Mouse (Mus musculus): ENCODE measurements around the gene Exoc2. TPM values are rescaled to one million over a fixed set of nuclear protein-coding genes. Genes with fewer than 3 reads are reported as not detected.

Exoc2 gene
- polyA plus RNA-seq, 2 experiments from 2014 or later, result 68.2 to 103 TPM

DNA sequence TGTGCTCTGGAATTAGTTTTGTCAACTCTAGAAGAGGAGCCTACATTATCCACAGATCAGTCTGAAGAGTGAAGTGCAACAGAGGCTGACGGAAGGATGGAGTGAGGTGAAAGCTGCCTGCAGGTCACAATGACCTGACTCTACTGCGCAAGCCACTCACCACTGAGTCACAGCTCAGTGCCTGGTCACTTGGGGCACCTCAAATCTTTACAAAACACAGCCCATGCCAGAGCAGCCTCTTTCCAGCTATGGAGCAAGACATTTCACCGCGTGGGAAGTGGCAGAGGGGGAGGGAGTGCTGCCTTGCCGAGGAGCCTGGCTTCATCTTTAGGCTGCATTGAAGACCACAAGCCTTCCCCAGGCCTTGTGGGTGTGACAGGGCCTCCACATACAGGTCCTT, 159.6 kb downstream of the Exoc2 start:
- ATAC-seq, result no peak

DNA sequence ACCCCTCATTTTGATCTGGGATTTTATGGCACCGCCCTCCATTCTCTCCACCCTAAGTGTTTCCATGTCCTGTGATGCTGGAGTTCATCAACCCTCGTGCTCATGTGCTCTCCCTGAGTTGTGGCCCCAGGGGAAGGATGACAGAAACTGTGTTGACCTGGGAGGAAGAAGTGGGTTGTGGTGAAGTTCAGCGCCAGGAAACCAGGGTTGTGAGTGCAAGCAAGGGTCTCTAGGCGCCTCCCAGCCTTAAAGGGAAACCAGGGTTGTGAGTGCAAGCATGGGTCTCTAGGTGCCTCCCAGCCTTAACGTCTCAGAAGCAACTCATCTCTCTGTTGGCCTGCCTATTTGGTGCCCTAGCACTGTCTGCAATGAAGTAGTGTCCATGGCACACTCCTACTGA, 160.4 kb downstream of the Exoc2 start:
- ATAC-seq, result peak; percentile 29

DNA sequence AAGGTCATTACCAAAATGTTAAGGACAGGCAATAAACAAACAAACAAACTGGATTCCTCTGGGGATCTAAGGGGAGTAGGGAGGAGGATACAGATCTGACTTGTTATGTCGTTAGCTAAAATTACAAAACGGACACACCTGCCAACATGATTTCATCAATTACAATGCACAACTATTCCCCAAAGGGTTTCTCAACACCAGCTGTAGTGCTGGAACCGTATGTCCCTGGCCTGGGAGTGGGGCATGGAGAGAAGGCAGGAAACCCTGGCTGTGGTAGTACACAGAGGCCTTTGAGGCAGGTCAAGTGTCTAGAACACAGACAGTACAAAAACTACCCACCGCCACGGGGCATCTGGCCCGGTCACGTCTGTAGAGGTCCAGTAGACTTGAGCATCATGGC, 164.7 kb downstream of the Exoc2 start:
- no peak for ATAC-seq

DNA sequence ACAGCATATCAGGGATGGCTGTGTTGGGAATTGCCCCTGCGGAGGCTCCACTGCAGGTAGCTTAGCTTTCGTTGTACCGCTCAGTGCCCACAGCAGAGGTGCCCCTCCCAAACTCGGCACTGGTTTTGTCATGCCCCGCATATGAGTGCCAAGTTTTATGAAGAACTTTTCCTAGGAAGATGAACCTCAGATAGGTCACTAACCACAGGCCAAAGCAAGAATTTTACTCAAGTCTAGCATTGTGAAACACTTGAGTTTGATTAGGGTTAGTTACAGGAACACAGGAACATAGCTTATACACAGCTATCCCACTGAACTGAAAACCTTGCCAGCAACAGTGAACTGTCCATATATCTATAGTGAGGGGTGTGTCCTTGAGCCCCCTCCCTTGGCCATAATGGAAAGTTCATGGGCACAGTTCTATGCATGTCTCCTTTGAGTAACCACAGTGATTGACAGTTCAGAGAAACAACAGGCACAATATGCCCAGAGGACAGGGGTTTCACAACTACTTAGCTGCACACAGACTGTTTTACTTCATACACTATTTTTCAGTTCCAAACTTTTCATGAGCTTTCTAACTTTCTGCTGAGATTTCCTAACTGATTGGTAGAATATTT, 171.4 kb downstream of the Exoc2 start:
- ATAC-seq, result no peak

DNA sequence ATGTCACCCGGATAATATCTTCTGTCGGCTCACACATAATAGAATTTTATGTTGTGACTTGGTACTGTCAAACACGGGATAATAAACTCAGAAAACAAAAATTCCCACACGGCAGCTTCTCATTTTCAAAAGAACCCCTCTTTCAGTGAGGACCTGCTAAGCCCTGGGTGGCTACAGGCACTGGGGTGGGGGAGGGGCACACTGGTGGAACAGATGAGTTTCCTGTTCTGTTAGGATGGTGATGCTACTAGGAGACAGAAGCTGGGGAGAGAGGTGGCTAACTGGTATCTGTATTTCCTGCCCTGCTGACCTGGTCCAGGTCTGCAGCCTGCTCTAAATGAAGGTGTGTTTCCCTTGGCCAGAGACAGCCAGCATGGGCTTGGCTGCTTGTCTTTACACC, 172.0 kb downstream of the Exoc2 start:
- no peak for ATAC-seq

- no peak for ATAC-seq
Observed at GRCm38 (mm10) chr13:30795960-30796359, 177.9 kb downstream of the Exoc2 start.

DNA sequence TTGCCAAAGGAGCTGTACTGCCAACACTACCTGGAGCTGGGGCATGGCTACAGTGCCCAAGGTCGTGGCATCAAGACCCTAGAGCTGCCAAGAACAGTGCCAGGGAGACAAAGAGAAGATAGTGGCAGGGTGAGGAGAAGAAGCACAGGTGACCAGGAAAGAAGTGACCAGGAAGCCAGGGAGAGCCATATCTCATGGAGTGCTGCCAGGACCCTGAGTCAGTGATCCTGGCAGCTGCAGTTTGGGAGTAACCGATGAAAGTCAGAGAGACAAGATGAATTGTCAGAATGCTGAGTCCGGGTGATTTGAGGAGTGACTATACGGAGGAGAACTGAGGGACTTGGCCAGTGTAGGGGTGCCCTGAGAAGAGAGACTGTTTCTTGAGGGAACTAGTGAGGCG, 180.3 kb downstream of the Exoc2 start:
- no peak for ATAC-seq

GRCm38 (mm10) chr13:30793196-30793595, 180.7 kb downstream of the Exoc2 start:
- ATAC-seq, result no peak

DNA sequence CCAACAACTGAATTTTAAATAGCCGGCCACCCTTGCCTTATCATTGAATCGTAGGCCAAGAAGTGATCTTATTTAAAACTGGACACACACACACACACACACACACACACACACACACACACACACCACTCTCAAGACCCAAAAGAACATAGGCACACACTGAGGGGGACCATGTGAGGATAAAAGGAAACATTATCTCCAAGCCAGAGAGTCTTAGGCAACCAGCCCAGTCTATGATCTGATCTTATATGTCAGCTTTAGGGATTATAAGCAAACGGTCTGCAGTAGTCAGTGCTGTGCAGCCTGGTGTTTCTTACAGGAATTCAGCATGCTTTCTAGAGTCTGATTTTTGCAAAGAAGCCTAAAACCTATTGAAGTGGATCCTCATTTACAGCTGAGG, 181.2 kb downstream of the Exoc2 start:
- no peak for ATAC-seq

DNA sequence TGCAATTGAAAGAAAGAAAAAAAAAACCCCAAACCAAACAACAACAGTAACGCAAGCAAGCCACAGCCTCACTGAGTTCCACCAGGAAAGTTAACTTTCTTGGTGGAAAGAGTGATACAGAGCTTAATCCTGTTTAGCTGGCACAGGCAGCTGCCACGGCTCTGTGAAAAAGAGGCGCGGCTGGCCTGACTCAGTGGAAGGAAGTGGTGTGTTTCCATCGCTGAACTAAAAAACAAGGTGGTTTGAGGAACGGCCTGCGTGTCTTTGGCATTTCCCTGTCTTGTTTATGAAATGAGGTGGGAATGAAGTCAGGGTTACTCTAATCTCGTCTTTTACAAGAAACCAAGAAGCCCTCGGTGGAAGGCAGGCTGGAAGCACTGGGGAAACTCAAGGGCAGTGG, 181.6 kb downstream of the Exoc2 start:
- peak; percentile 93 for ATAC-seq

- no peak for ATAC-seq
Observed at GRCm38 (mm10) chr13:30790016-30790415, 183.9 kb downstream of the Exoc2 start.

DNA sequence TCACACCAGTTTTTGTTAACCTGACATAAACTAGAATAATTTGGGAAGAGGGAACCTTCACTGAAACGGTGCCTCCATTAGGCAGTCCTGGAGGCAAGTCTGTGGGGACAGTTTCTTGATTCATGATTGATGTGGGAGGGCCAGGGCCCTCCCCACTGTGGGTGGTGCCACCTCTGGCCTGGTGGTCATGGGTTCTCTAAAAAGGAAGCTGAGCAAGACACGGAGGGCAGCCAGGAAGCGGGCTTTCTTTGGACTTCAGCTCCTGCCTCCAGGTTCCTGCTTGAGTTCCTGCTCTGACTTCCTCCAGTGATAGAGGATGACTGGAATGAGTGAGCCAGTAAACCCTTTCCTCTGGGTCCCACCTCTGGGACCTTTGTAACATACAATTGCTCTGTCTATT, 185.5 kb downstream of the Exoc2 start:
- no peak for ATAC-seq

DNA sequence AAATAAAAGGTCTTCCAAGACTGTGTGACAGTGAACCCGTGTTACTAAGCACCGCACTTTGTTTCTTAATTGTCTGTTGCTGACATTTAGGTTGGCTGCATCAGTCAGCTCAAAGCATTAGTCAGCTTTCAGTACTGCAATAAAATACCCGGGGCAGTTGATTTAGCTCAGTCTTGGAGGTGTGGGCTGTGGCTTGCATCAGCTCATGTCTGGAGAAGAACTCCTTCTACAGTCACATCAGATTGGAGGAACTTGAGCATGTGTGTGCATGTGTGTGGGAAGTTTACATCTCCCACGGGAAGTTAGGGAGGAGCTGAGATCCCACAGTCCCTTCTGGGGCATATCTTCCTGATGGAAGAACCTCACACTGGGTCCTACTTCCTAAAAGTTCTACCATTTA, 185.9 kb downstream of the Exoc2 start:
- ATAC-seq, result no peak

DNA sequence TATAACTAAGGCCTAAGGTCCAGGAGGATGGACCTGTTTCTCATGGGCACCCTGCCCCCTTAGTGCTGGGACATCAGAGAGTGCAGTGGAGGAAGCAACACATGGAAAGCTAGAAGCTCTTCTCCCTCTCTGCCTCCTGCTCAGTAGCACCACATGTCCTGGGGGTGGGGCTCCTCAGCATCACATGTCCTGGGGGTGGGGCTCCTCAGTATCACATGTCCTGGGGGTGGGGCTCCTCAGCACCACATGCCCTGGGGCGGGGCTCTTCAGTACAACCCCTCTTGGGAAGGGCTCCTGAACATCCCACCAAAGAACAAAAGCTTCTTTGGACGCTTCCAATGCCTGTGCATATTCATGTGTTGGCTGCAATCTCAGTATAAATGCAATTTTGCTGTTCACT, 186.3 kb downstream of the Exoc2 start:
- no peak for ATAC-seq

DNA sequence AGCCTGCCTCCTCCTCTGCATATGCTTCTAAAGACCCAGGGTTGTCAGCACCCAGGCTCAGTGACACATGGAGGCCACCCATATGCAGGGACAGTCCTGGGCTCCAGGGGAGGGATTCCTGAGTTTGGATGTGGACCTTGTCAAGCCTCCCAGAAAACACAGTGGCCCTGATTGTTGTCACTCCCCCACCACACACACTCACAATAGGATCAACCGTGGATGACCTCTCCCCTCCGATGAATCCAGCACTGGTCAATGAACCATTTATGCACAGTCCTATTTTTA, 186.9 kb downstream of the Exoc2 start:
- ATAC-seq, result no peak

DNA sequence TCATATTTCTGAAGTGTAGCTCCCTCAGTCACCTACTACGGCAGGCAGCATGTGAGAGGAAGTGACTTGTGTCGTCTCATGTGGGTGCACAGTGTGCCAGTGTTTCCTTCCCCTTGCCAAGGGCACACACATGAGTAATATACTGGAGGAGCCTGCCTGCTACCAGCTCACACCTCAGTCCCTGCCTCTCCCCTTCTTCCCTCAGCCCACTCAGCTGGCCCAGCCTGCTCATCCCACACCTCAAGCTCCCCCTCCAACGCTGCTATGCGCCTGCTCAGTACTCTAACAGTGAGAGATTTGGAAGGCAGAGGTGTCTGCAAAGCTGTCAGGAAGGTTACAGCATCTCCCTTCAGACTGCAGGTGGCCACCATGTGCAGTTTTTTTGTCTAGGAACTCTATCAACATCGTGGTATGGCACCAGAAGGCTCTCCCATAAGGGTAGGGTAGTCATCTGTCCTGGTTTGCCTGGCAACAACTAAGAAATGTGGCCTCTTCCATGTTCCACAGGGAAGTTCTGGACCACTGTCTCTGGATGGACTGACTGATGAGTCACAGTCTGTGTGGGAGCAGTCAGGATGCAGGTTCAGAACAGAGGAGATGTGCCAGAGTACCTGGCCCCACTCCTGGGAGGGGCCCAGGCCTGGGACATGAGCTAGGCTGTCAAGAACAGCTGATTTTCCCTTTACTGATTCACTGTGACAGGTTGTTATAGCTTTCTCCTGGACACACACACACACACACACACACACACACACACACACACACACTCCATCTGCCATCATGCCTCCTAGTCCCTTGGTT, 187.5 kb downstream of the Exoc2 start:
- peak; percentile 95 for ATAC-seq

DNA sequence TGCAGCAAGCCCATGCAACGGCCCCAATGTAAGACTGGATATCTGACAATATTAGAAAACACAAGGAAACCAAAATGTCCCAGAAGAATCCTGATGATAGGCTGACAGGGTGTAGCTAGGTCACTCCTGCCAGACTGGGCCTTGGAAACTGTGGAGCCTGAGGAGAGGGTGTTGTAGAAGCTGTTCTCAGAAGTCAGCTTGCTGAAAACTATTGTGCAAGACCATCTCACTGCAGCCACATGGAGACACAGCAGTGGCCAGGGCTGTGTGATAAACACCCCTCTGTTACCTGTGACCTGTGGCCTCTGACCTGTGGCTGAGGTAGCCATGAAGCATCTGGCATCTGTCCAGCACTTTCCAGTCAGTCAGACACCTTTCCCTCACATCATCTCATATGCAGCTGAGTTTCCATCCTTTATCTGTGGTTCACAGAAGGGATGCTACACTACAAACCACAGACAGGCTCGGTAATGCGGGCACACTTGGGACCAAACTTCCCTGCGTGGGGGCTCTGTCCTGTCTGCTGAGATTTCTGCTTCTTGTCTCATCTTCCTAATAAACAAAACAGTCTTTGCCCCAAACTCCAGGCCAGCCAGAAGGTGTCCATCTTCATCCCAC, 188.4 kb downstream of the Exoc2 start:
- peak; percentile 30 for ATAC-seq

GRCm38 (mm10) chr13:30782419-30782818, 191.5 kb downstream of the Exoc2 start:
- ATAC-seq, result no peak

DNA sequence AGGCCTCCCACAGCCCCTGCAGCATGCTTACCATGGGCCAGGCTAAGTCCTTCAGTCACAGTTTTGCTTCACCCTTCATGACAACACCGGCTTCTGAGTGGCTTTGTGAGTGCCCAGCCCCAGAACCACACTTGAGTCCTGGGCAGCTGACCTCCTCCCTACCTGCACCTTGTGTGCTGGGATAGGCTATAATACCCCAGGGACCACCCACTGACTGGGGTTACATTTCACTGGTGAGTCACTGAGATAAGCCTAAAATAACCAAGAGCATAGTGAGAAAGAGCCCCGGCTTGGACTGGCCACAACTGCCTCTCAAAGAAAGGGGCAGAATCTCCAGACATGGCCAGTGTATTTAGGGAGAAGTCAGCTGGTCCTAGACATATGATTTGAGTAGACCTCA, 192.0 kb downstream of the Exoc2 start:
- no peak for ATAC-seq

DNA sequence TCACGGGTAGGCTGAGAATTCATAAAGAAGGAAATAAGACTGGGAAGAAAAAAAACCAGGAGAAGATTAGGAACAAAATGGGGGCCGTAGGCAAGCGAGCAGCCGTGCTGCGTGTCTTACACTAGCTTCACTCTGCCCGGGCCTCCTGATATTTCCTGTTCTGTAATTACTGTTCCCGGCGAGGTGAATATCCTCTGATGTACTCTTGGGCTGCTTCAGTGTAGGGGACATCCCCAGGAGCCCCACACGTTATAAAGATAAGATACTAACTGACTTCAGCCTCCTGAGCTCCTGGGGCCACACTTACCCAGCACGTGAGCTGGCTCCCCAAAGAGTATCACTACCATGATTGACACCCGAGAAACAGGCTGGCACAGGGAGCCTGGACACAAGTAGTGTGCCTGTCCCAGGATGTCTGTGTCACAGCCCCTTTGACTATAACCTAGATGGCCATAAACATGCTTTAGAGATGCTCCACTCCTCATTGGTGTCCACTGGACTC, 196.2 kb downstream of the Exoc2 start:
- peak; percentile 94 for ATAC-seq

GRCm38 (mm10) chr13:30776021-30776420, 197.9 kb downstream of the Exoc2 start:
- ATAC-seq, result no peak

GRCm38 (mm10) chr13:30767477-30768127, 206.3 kb downstream of the Exoc2 start:
- no peak for ATAC-seq

GRCm38 (mm10) chr13:30766636-30767476, 207.0 kb downstream of the Exoc2 start:
- ATAC-seq, result peak; percentile 85
